Mouse (Mus musculus): ENCODE data around the gene Banp.
A peak's percentile ranks its signal among the peaks of the same experiment; 100 is the strongest.

The Banp gene

DNA sequence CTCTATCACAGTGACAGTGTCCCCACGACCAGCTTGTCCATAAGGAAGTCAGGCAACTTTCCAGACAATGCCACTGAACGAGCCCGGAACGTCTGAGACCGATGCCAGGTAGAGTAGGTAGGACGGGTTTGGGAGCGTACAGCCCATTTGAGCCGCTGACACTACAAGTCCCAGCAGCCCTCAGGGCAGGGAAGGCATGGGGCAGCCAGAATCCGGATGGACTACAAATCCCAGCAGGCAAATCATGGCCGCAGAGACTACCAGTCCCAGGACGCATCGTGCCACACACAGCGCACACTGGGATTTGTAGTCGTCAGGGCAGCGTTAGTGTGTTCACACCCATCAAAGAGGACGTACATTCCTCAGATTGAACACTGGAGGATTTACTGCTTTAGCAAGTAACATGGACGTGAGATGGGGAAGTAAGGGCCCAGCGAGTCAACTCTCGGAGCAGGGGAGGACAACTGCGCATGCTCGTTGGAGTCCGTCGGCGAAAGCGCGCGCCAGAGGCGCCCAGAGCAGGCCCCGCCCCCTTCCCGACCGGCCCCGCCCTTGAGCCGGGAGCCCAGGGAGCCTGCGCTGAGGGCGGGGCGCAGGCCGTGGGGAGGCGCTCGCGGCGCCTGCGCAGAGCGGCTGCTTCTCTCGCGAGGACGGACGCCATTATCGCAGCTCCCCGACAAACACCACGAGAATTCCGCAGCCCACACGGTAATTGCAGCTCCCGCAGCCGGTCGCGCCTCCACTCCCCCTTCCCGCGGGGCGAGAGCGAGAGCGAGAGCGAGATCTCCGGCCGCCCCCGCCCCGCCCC is 595 bp downstream of the Banp start:
- DNase-seq (ENCODE audit: extremely low spot score, low read depth, low spot score): peak; percentile 97

DNA sequence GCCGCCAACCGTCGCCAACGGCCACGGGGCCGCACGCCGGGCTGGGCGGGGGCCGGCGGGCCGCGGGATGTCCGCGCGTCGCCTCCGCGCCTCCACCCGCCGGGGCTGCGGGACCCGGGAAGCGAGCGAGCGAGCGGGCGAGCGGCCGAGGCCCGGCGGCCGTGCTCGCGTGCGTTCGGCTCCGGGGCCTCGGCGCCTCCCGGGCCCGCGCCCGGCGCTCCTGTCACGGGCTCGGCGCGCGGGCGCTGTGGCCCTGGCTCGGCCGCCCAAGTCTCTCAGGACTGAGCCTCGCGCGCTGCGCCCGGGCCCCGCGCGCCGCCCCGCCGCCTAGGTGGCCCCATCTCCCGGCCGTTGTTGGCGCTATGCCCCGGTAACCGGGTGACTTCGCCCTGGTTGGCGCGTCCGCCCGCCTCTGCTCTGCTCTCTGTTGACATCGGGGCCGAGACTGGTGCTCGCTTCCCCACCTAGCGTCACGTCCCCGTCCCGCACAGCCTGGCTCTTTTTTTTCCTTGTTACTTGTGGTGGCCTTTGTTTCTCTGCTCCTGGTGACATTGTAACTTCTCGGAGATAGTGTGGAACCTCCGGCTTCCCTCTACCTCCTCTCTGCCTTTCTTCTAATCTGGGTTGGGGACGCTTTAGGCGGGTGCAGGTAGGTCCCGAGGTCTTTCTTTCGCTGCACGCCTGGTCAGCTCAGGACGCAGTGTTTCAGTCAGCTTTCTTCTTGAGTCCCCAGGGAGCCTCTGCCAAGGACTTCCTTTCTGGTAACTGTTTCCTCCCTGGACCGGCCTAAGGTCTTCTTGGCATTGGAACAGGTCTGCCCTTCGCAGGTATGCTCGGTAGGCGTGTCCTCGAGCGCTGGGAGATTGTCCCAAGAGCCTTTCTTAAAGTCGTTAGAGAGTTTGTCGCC is 1.5 kb downstream of the Banp start:
- no peak for DNase-seq (ENCODE audit: extremely low spot score, low read depth, low spot score)

DNA sequence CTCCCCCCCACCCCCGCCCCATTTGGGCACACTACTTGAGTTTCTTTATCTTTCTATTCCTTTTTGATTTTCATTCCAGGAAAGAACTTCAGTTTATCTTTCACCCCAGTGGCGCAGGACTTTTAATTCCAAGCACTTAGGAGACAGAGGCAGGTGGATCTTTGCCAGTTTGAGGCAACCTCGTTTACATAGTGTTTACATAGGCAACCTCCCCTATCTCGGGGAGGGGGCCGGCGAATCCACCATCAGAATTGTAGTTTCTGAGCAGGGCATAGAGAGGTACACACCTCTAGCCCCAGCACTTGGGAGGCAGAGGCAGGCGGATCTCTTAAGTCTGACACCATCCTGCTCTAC is 2.1 kb downstream of the Banp start:
- no peak for DNase-seq (ENCODE audit: extremely low spot score, low read depth, low spot score)

DNA sequence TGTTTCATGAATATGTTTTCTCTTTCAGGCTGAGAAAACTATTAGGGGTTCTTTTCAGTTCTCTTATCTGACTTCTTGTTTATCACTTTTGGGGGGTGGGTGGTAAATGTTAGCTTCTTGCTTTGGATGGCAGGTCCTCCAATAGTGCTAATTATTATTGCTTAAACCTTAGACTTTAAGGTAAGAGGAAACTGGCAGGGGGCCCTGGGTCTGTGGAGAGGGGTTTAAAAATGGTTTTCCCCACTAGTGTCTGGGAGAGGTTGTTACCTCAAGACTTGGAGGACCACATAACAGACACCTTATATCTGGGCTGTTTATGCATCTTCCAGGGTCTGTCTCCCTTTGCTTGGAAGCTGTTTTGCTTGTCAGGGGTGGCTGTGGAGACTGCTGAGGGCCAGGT is 2.6 kb downstream of the Banp start:
- no peak for DNase-seq (ENCODE audit: extremely low spot score, low read depth, low spot score)

DNA sequence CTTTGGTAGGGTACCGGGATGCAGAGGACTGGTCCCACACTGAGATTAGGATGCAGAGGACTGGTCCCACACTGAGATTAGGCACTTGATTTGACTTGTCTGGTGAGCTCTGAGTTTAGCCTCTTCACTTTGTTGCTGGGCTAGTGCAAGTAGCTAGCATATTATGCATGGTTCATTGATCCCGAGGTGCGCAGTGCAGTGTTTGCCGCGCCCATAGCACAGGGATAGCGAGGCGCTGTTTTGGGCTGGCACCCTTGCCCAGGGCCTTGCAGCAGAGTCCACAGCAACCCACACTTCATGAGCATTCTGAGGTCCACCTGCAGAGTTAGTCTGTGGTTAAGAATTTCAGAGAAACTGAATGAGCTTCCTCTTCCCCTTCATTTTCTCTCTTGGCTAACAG is 3.2 kb downstream of the Banp start:
- no peak for DNase-seq (ENCODE audit: extremely low spot score, low read depth, low spot score)

DNA sequence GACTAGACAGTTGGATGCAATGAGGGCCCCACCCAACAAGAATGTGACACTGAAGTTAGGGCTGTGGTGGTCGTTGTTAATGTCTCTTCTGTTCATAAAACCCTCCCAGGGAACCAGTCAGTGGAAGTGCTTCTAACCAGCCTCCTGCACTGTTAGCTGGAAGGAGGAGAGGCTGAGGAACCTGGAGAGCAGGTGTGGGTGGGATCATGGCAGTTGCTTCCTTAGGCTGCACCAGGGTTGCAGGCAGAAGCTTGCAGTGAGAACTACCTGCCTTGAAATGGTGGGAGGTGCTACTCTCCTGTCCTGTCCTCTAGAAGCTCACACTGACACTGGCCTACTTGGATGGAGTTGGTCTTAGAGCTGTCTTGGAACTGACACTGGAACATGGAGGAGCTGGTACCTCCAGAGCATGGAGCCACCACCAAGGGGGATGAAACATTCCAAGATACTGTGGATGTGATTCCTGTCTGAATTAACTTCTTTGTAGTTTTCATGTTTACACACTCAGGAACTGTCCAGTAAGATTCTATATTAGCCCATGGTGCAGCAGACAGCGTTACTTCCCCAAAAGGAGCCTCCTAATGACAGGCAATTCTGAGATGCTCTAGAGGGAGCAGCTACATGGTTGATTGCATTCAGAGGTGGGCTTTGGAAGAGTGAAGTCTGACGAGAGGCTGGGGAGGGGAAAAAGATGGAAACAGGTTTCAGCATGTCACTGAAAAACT is 4.4 kb downstream of the Banp start:
- DNase-seq (ENCODE audit: extremely low spot score, low read depth, low spot score): no peak

DNA sequence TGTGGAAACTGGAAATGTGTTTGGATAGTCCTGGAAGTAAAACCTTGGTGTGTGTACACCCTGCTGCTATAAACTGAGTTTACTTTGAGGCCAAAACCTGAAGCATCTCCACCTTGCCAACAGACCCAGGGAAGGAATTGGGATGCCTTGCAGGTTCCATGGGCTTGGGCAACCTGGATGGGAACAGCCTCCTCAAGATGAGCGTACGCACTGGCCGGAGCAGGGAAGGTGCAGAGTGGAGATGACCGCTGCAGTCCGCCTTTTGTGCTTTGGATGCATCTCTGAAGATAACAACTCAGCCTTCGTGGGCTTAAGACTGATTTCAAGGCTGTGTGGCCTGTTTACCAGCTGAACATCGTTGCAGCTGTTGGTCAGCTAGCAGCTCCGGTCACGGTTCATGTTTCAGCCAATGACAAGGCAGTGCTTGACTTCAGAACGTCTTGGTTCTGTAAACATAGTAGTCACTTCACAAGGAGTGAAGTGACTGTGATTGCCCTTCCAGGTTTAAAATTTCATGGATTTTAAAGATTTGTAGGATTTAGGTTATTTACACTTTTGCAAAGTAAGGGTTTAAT is 5.5 kb downstream of the Banp start:
- DNase-seq (ENCODE audit: extremely low spot score, low read depth, low spot score): no peak

DNA sequence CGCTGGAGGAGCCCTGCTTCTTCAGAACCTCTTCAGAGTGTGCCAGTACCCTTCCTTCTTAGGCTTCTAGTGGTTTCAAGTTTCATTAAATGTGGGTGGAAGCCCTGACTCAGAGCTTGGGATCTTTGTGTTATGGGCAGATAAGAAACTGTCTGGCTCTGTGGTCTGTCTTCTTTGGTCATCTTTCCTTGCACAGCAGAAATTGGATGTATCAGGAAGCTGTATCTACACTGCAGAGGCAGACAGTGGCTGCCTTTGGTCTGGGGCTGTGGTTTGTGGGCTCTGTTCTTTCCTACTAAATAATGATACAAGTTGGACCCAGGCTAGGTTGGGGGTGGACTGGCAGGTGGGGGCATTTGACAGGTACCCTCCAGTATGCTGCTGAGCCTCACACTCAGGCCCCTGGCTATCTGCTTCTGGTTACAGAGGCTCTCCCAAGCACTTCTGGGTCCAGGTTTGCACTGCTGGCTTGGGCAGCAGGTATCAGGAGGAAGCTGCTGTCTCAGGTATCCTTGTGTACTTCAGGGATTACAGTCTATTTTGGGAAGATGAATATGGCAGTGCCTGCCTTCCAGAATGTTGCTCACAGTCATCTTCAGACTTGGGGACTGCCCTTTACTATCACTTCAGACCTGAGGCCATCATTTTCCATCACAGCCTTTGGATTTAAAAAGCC is 6.4 kb downstream of the Banp start:
- no peak for DNase-seq (ENCODE audit: extremely low spot score, low read depth, low spot score)

DNA sequence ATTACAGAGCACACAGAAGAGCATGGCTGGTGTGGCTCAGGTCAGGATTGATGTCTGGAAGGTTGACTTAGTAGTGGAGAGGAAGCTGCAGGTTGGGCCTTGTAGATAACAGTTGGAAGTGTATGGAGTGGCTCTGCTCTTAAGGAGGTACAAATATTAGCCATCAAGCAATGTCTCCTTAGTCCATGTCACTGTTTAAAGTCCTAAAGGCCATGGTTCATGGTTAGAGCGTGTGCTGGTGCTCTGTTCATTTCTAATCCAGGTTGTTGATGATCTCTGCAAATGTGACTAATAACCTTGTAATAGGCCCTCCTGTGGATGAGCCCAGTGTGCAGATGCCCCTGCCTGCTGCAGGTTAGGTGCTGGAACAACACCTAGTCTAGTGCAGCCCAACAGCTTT is 8.8 kb downstream of the Banp start:
- DNase-seq (ENCODE audit: extremely low spot score, low read depth, low spot score): no peak

DNA sequence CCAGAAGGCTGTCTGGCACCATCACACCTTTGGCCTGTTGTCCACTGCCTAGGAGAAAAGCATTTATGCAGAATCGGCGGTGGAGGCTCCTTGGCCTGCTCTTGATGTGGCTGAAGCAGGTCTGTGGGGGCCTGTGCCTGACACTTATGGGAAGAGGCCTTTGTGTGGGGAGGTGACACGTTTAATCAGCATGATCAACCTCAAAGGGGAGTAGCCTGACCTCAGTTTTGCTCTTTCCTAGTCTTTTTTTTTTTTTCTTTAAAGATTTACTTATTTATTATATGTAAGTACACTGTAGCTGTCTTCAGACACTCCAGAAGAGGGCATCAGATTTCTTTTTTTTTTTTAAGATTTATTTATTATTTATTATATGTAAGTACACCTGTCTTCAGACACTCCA is 13.3 kb downstream of the Banp start:
- no peak for DNase-seq (ENCODE audit: extremely low spot score, low read depth, low spot score)

DNA sequence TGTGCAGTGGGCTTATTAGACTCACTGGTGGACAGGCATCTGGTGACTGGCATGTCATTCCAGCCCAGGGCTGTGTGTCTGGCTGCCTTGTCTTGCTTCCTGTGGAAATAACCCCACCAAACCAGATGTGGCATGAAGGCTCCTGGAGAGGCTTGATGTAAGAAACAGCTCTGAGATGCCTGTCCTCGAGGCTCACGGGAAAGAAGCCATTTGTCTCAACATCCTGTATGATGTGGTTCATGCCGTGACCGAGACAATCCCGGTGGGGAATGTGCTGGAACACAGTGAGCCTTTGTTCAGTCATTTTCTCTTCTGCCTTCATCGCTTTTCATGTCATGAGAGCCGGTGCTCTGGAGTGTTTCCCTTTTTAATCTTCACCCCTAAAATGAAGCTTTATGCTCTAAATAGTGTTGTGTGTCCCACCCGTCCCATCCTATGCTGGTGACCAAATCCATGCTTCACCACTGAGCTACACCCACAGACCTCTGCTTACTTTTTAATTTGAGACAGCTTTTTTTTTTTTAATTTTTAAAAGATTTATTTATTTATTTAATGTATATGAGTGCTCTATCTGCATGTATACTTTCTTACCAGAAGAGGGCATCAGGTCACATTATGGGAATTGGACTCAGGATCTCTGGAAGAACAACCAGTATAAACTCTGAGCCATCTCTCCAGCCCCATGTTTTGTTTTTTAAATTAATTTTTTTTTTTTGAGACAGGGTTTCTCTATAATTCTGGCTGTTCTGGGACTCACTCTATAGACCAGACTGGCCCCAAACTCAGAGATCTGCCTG is 15.4 kb downstream of the Banp start:
- no peak for DNase-seq (ENCODE audit: extremely low spot score, low read depth, low spot score)

DNA sequence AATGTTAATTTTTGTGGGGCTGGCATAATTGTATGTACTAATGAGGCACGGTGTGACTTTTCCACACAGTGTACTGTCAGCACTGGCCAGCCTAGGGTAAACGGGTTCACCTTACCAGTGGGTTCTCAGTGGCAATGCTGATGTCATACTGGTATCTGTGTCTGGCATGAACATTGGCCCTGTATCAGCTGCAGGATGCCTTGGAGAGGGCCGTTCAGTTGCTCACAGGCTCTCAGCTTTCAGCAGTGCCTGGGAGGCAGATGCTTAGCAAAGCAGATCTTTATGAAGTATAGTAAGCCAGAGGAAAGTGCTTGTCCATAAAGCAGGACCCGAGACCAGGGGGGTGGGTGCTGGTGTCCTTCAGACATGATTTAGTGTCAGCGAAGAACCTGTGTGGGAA is 16.6 kb downstream of the Banp start:
- no peak for DNase-seq (ENCODE audit: extremely low spot score, low read depth, low spot score)

DNA sequence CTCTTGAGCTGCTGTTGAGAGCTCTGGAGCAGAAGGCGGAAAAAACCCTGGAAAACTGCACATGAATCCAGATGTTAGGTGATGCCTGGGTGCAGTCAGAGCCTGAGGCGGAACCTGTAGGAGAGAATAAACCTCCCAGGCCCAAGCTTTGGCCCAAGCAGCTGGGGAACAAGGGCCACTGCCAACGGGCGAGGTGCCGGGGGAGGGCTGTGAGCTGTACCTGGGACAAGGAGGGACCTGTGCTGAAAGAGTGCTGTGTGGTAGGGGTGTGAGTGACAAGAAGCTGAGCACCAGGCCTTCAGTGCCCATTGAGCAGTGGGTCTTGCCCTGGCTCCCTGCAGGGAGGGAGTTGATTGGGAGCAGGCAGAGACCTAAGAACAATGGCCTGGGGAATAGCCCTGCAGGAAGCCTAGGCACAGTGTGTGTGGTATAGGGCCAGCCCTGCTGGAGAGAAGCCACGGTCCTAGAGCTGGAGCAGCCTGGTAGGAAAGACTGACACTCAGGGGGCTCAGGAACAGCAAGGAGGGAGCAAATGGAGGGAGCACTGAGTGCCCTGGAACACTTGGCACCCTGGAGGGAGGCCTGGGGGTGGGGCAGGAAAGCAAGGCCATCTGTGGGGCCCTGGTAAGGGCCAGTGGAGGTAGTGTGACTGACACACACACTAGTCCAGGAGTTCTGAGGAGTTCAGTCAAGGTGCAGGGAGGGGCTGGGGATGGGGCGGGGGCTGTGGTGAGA is 17.3 kb downstream of the Banp start:
- DNase-seq (ENCODE audit: extremely low spot score, low read depth, low spot score): no peak

DNA sequence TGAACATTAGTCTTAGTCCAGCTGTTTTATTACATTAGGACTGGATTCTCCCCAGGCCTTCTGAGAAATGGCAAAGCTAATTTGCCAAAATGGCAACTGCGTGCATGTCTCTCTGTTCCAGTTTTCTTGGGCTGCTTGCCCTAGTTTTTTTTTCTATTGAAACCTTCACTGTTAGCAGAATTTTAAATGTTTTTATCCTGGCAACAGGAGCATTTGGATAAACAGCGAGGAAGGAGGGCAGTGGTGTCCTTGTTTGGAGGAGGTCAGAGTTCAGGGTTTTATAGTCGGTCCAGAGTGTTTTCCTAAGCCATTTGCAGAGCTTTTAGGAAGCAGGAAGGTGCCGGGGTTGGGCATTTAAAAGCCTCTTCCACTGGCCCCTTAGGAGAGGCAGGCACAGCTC is 18.4 kb downstream of the Banp start:
- DNase-seq (ENCODE audit: extremely low spot score, low read depth, low spot score): no peak

DNA sequence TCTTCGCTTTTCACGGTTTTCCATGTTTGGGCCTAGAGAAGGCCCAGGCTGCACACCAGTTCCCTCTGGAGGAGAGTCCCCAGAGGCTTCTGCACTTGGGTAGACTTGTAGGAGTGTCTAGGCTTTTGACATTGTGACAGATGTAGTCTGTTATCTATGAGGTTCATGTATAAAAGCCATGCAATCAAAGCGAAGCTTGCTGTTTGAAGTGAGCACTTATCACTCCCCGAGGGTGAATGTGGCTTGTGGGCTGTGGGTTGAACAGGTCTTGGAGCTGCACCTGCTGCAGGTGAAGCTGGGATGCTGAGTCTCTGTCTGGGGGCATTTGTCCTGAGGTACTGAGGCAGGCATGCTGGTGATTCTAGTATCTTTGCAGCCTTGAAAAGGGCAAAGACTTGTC is 19.0 kb downstream of the Banp start:
- DNase-seq (ENCODE audit: extremely low spot score, low read depth, low spot score): no peak

DNA sequence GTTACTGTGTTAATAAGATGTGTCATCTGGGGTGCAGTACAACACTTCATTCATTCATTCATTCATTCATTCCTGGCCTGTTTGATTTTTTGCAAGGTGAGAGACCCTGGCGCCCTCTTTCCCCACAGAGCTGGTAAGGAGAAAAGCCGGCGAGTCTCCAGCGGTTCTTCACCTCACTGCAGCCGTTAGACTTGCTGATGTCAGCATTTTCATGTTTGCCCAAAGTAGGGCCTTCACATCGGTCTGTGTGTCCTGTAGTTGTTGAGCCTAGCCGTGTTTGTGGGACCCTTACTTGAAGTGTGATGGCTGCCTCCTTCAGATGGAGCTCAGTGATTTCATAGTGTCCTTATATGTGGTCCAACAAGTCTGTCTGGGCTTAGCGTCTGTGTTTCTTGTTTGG is 20.7 kb downstream of the Banp start:
- no peak for DNase-seq (ENCODE audit: extremely low spot score, low read depth, low spot score)

DNA sequence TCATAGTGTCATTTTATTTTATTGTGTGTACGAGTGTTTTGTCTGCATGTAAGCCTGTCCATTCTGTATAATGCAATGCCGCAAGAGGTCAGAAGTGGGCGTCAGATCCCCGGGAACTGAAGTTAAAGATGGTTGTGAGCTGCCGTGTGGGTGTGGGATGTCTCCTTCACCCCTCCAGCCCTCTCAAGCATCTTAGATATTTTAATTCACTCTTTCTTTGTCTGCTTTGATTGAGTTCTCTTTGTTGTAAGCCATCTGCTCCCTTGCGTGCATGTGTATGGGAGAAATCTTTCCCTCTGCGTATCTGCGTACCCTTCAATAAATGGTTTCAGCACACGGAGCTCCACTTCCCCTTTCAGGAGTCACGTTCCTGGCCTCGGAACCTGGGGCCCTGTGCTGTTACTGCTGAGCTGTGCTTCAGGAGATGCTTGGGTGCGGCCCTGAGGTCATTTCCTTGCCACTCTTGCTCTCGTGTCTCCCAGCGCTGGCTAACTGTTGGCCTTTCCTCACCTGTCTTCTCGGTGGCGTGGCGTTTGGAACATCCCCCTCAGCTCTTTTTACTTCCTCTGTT is 22.0 kb downstream of the Banp start:
- DNase-seq (ENCODE audit: extremely low spot score, low read depth, low spot score): no peak

DNA sequence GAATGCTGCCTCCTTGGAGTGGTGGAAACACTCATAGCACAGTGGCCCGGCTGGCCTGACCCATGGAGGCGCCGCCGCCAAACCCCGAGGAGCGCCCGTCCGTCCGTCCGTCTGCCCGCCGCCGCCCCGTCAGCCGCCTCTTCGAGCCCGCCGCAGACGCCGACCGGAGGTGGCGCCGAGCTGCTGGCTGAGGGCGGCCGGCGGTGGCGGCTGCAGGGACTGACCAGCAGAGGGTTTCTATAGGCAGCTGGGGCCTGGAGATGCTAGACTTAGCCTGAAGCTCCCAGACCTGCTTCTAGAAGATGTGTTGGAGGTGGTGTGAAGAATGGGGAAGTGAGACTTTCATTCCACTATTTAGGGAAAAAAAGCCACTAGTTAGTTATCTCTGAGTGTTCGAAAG is 24.4 kb downstream of the Banp start:
- DNase-seq (ENCODE audit: extremely low spot score, low read depth, low spot score): no peak

Data from hindlimb bud, embryonic 11.5 days (tissue).